Mouse (Mus musculus) WW6 (cell line): ENCODE data around the gene Hsp90aa1.
"Not testable (repeated sequence)": the region's sequence is repeated elsewhere in the genome, so short reads cannot be mapped to it uniquely, and the experiment has no call there.

ENCODE experiments used
- DNase-seq: peaks from one replicate; pipeline ENCODE4 v3.0.0-alpha.2; 2013; ENCODE audit warnings: low read depth, low spot score

Hsp90aa1 gene

GRCm38 (mm10) chr12:110702556-110702955 lies at the start of gene Hsp90aa1:
Gene Hsp90aa1, minus strand, starts transcription at chr12:110702728.
- DNase-seq: no peak

GRCm38 (mm10) chr12:110750770-110751439 lies 48.4 kb upstream of the Hsp90aa1 start:
- DNase-seq: no peak

GRCm38 (mm10) chr12:110738158-110738921 lies 35.8 kb upstream of the Hsp90aa1 start:
- no peak for DNase-seq

GRCm38 (mm10) chr12:110737170-110738157 lies 34.9 kb upstream of the Hsp90aa1 start, which contains the start of gene Wdr20:
Gene Wdr20, plus strand, starts transcription at chr12:110737944.
- DNase-seq: peak; percentile 90

- no peak for DNase-seq
Observed at GRCm38 (mm10) chr12:110736641-110737040, 34.1 kb upstream of the Hsp90aa1 start.

GRCm38 (mm10) chr12:110733254-110733653 lies 30.7 kb upstream of the Hsp90aa1 start:
- not testable (repeated sequence) for DNase-seq

- DNase-seq: no peak
Observed at GRCm38 (mm10) chr12:110726428-110726827, 23.9 kb upstream of the Hsp90aa1 start.

GRCm38 (mm10) chr12:110725489-110725888 lies 23.0 kb upstream of the Hsp90aa1 start:
- no peak for DNase-seq

GRCm38 (mm10) chr12:110725051-110725450 lies 22.5 kb upstream of the Hsp90aa1 start:
- DNase-seq: no peak

GRCm38 (mm10) chr12:110716004-110716403 lies 13.5 kb upstream of the Hsp90aa1 start:
- no peak for DNase-seq

- DNase-seq: no peak
Observed at GRCm38 (mm10) chr12:110714215-110714614, 11.7 kb upstream of the Hsp90aa1 start.

- no peak for DNase-seq
Observed at GRCm38 (mm10) chr12:110713784-110714183, 11.3 kb upstream of the Hsp90aa1 start.

GRCm38 (mm10) chr12:110711270-110711669 lies 8.7 kb upstream of the Hsp90aa1 start:
- DNase-seq: no peak

GRCm38 (mm10) chr12:110707451-110707850 lies 4.9 kb upstream of the Hsp90aa1 start:
- DNase-seq: no peak

GRCm38 (mm10) chr12:110706337-110707231 lies 4.1 kb upstream of the Hsp90aa1 start:
- DNase-seq: no peak

GRCm38 (mm10) chr12:110705419-110705818 lies 2.9 kb upstream of the Hsp90aa1 start:
- DNase-seq: not testable (repeated sequence)

- DNase-seq: no peak
Observed at GRCm38 (mm10) chr12:110703682-110704081, 1.2 kb upstream of the Hsp90aa1 start.

- no peak for DNase-seq
Observed at GRCm38 (mm10) chr12:110703008-110703471, 512 bp upstream of the Hsp90aa1 start.

GRCm38 (mm10) chr12:110701363-110701762 lies 1.2 kb downstream of the Hsp90aa1 start:
- DNase-seq: not testable (repeated sequence)

- no peak for DNase-seq
Observed at GRCm38 (mm10) chr12:110700730-110701129, 1.8 kb downstream of the Hsp90aa1 start.
